Comparison of ENCODE assay signal across 8 mouse cellular contexts in genomic region chr6:18029746-18030656, GRCm38 (mm10). TPM values are rescaled to one million over a fixed set of nuclear protein-coding genes. Genes with fewer than 3 reads are reported as not detected.
DNase-seq lines count a peak whose midpoint lies in the region; ATAC-seq and TF ChIP-seq lines count a peak whose summit lies in the region.

Wnt2 (minus strand) TSS chr6:18030585.

- in situ Hi-C loops in Patski (cut with MboI; ENCODE audit: low pct_unique_long_range_greater_than_20kb), result no loop called here

- no peaks in the 10 kb centered on the region for H3K36me3 ChIP-seq in hindbrain, postnatal 0 days (ENCODE audit: insufficient read depth, low read length)
- no peaks in the 10 kb centered on the region for H3K36me3 ChIP-seq in stomach, postnatal 0 days (ENCODE audit: control insufficient read depth, insufficient read depth, low read length)

- peaks cover 4% of the 10 kb centered on the region for H3K27me3 ChIP-seq in Patski
- peaks cover 18% of the 10 kb centered on the region; the same call in 1 of the 2 replicates for H3K27me3 ChIP-seq in hindbrain, postnatal 0 days (ENCODE audit: insufficient read depth, low read length)
- H3K27me3 ChIP-seq in stomach, postnatal 0 days (ENCODE audit: control insufficient read depth, insufficient read depth, low read length), result no peaks in the 10 kb centered on the region; the same call in 1 of the 2 replicates

- no peak within 1 kb of the TSS for H3K27ac ChIP-seq in embryonic fibroblast, embryonic 13.5 days (ENCODE audit: insufficient read depth, low read length)
- H3K27ac ChIP-seq in hindbrain, postnatal 0 days, result no peak within 1 kb of the TSS
- H3K27ac ChIP-seq in stomach, postnatal 0 days (replicated peaks), result no peak within 1 kb of the TSS

- H3K4me2 ChIP-seq in hindbrain, postnatal 0 days (ENCODE audit: low read depth, low read length), result peak within 1 kb of the TSS; percentile 85
- H3K4me2 ChIP-seq in stomach, postnatal 0 days (replicated peaks; ENCODE audit: low read depth), result peak within 1 kb of the TSS; percentile 79

- H3K9me3 ChIP-seq in hindbrain, postnatal 0 days (ENCODE audit: low read length), result no peaks in the 10 kb centered on the region
- no peaks in the 10 kb centered on the region for H3K9me3 ChIP-seq in stomach, postnatal 0 days (ENCODE audit: control insufficient read depth, low read length)

- H3K4me1 ChIP-seq in embryonic fibroblast, embryonic 13.5 days (ENCODE audit: control insufficient read depth, insufficient read depth, low read length), result no peaks in the 10 kb centered on the region; the same call in 1 of the 2 replicates
- H3K4me1 ChIP-seq in hindbrain, postnatal 0 days (ENCODE audit: insufficient read depth, low read length), result peaks cover 13% of the 10 kb centered on the region; the same call in 1 of the 2 replicates
- H3K4me1 ChIP-seq in stomach, postnatal 0 days (replicated peaks; ENCODE audit: control insufficient read depth, insufficient read depth), result peaks cover 3% of the 10 kb centered on the region; the same call in 1 of the 2 replicates

- peak within 1 kb of the TSS; percentile 28; the same call in 1 of the 2 replicates for H3K9ac ChIP-seq in hindbrain, postnatal 0 days (replicated peaks; ENCODE audit: low read length)
- H3K9ac ChIP-seq in stomach, postnatal 0 days (ENCODE audit: low read length), result peak within 1 kb of the TSS; percentile 38; the same call in 1 of the 2 replicates

- 1% methylated on average over 45 of the region's 47 CpGs for WGBS in hindbrain, postnatal 0 days
- WGBS in stomach, postnatal 0 days, result 2% methylated on average over 47 of the region's 47 CpGs

- no peak for TF ChIP-seq EP300 in stomach, postnatal 0 days (optimal IDR thresholded peaks at IDR 0.05)

- DNase-seq in heart, adult 18-20 months, result peak; percentile 24 to 25
- no peak for DNase-seq in heart, adult 8-10 months (ENCODE audit: low spot score)
- DNase-seq in Patski (ENCODE audit: low read depth, low spot score), result no peak
- peak; percentile 30 for DNase-seq in hindbrain, postnatal 0 days (ENCODE audit: low spot score)
- DNase-seq in lung, postnatal 36 days, result peak; percentile 17
- peak; percentile 32 for DNase-seq in stomach, postnatal 0 days (ENCODE audit: low spot score)
- DNase-seq in thymus, postnatal 36 days, result no peak

- peak within 1 kb of the TSS; percentile 29 for H3K4me3 ChIP-seq in embryonic fibroblast, embryonic 13.5 days (ENCODE audit: insufficient read depth, low read length)
- H3K4me3 ChIP-seq in hindbrain, postnatal 0 days (ENCODE audit: low read length), result peak within 1 kb of the TSS; percentile 44
- peak within 1 kb of the TSS; percentile 41 for H3K4me3 ChIP-seq in stomach, postnatal 0 days (ENCODE audit: low read depth, low read length)

- ATAC-seq in Patski, result peak; percentile 57
- ATAC-seq in hindbrain, postnatal 0 days, result peak; percentile 58
- ATAC-seq in stomach, postnatal 0 days (ENCODE audit: low FRiP score, low TSS enrichment), result 0 out of 2 replicates have a peak, but pooled peaks have one; percentile 35

- no peak for TF ChIP-seq CTCF in Patski (IDR thresholded peaks at IDR 0.05)
- no peak for TF ChIP-seq CTCF in embryonic fibroblast, embryonic 13.5 days (IDR thresholded peaks at IDR 0.05; ENCODE audit: borderline replicate concordance, insufficient read depth, low read length)
- no peak for TF ChIP-seq CTCF in hindbrain, postnatal 0 days (IDR thresholded peaks at IDR 0.05; ENCODE audit: low read depth)
- TF ChIP-seq CTCF in stomach, postnatal 0 days (IDR thresholded peaks at IDR 0.05; ENCODE audit: low read depth), result no peak

- no peak for TF ChIP-seq POLR2A in embryonic fibroblast, embryonic 13.5 days (IDR thresholded peaks at IDR 0.05; ENCODE audit: low read depth, low read length)

- CTCF ChIA-PET in Patski (lab: Charles Lee), result interaction anchor here (1.1 to 2.5 kb wide), 3 partner anchors 9 to 24 kb away, joined by 3 to 9 read pairs (median 4); no protein-coding TSS in a partner anchor

- POLR2A ChIA-PET in Patski (lab: Charles Lee), result no interaction called here

RNA-seq across cellular contexts. Expression of gene Wnt2, which starts in this region (rescaled TPM):
- 1 to 10 TPM in 1 of 2 experiments, under 1 TPM in 1; 0.65 to 1.1 TPM for total RNA-seq in heart, adult 18-20 months (2021)
- total RNA-seq in heart, adult 8-10 months (2022), result 1 to 10 TPM in 1 of 4 experiments, under 1 TPM in 3; 0.47 to 1.1 (median 0.65) TPM
- not detected for polyA plus RNA-seq in Patski (2021)
- polyA plus RNA-seq in embryonic fibroblast, embryonic 13.5 days (2011; ENCODE audit: insufficient read length, low read depth, missing spikeins), result 0.94 and 2.1 TPM in 2 replicates
- 1.2 TPM in 1 of 2 replicates, not detected in the other for total RNA-seq in hindbrain, postnatal 0 days (2014; rRNA removed)
- polyA plus RNA-seq in hindbrain, postnatal 0 days (2015; fragmentation: Nextera tagmentation; extraction: Ambion mirVana), result 0.33 TPM in 2 replicates
- polyA plus RNA-seq in stomach, postnatal 0 days (2015; fragmentation: Nextera tagmentation; extraction: Ambion mirVana), result 0.79 and 1.3 TPM in 2 replicates

Comparison
In these comparisons a context has a peak if more than half of its experiments do, and no peak if none do; other contexts are left out.
1. DNase-seq: peak in heart, adult 18-20 months (2 of 2), hindbrain, postnatal 0 days (single experiment), lung, postnatal 36 days (single experiment) and stomach, postnatal 0 days (single experiment); none in heart, adult 8-10 months (single experiment), Patski (single experiment) and thymus, postnatal 36 days (0 of 2).
2. Peak in ATAC-seq in Patski; RNA of the gene not detected or under 1 TPM.
3. Peak in every context shown above with its lines, with median percentiles within 50 percentile points of each other: ATAC-seq and H3K4me3 ChIP-seq.